Mouse (Mus musculus) embryonic facial prominence, embryonic 11.5 days (tissue): ENCODE data around the gene Rnf181. TPM values are rescaled to one million over a fixed set of nuclear protein-coding genes. Genes with fewer than 3 reads are reported as not detected.

Experiments used
- ATAC-seq: fragments of 200-750 bp; cut with Nextera tagmentation; replicated peaks from 2 replicates; pipeline ENCODE4 v1.8.0; 2017; ENCODE audit warnings: low read depth; ENCODE audit not compliant: insufficient number of reproducible peaks, low FRiP score, low TSS enrichment
- DNase-seq: peaks from one replicate; pipeline ENCODE4 v3.0.0-alpha.2; 2015; ENCODE audit warnings: low spot score
- H3K27ac ChIP-seq: fragments of 300-500 bp; sonication (generic); replicated peaks from 2 replicates; pipeline ENCODE4 v1.5.1; 2014; ENCODE audit warnings: mild to moderate bottlenecking, low read depth, low read length, control low read depth
- H3K27me3 ChIP-seq: fragments of 300-500 bp; sonication (generic); 2 replicates; pipeline ENCODE4 v1.6.1; 2014; ENCODE audit warnings: mild to moderate bottlenecking, low read length, moderate library complexity, mixed read lengths; ENCODE audit not compliant: control insufficient read depth, insufficient read depth
- H3K36me3 ChIP-seq: fragments of 300-500 bp; sonication (generic); replicated peaks from 2 replicates; pipeline ENCODE4 v1.6.1; 2014; ENCODE audit warnings: low read depth, mild to moderate bottlenecking, low read length, moderate library complexity, mixed read lengths; ENCODE audit not compliant: control insufficient read depth, insufficient read depth
- H3K4me1 ChIP-seq: fragments of 300-500 bp; sonication (generic); 2 replicates; pipeline ENCODE4 v1.6.1; 2014; ENCODE audit warnings: low read length, mixed read lengths; ENCODE audit not compliant: control insufficient read depth, insufficient read depth
- H3K4me2 ChIP-seq: fragments of 300-500 bp; sonication (generic); 2 replicates; pipeline ENCODE4 v1.6.1; 2014; ENCODE audit warnings: low read depth, mild to moderate bottlenecking, control low read depth, low read length, moderate library complexity
- H3K4me3 ChIP-seq: fragments of 300-500 bp; sonication (generic); 2 replicates; pipeline ENCODE4 v1.5.1; 2014; ENCODE audit warnings: low read depth, low read length, control low read depth
- H3K9ac ChIP-seq: fragments of 300-500 bp; sonication (generic); replicated peaks from 2 replicates; pipeline ENCODE4 v1.6.1; 2014; ENCODE audit warnings: mild to moderate bottlenecking, control low read depth, low read length
- H3K9me3 ChIP-seq: fragments of 300-500 bp; sonication (generic); replicated peaks from 2 replicates; pipeline ENCODE4 v1.6.1; 2016; ENCODE audit warnings: mild to moderate bottlenecking, low read length, inconsistent platforms, mixed read lengths; ENCODE audit not compliant: control insufficient read depth
- WGBS: fragments of 180-500 bp; shearing (Covaris S2); extraction: QIAGEN DNeasy Blood & Tissue Kit; methylation state at CpG from one replicate; pipeline ENCODE4 v1.1.7; 2014; 5-methylcytosine and 5-hydroxymethylcytosine counted together
- polyA plus RNA-seq: library from polyadenylated mRNA; unstranded; fragments of >200 nt; fragmentation: Nextera tagmentation; extraction: Ambion mirVana; gene quantifications from 2 replicates; pipeline ENCODE4 v1.2.1, GENCODE M21; 2014

Rnf181 gene
- polyA plus RNA-seq, result 95.1 and 96.7 TPM in 2 replicates

- ATAC-seq (no peak), DNase-seq (no peak)
- Histone ChIP-seq H3K9me3 (no peaks in the 10 kb centered on the region), H3K27me3 (no peaks in the 10 kb centered on the region), H3K4me2 (no peak within 1 kb of the TSS), H3K27ac (no peak within 1 kb of the TSS), H3K36me3 (no peaks in the 10 kb centered on the region), H3K4me3 (no peak within 1 kb of the TSS), H3K9ac (no peak within 1 kb of the TSS), H3K4me1 (no peaks in the 10 kb centered on the region)
- 74% methylated on average over 4 of the region's 4 CpGs for WGBS
These were observed at the start of gene Rnf181 for GRCm38 (mm10) chr6:72366844-72367443. TSS of gene Rnf181 (minus strand) at chr6:72366956.

GRCm38 (mm10) chr6:72415964-72416772 lies 49.4 kb upstream of the Rnf181 start:
- Histone ChIP-seq H3K4me1 (no peaks in the 10 kb centered on the region), H3K27ac (no peak overlapping the region), H3K4me2 (no peak overlapping the region), H3K27me3 (no peaks in the 10 kb centered on the region), H3K36me3 (peaks cover 6% of the 10 kb centered on the region), H3K9ac (no peak overlapping the region), H3K9me3 (no peaks in the 10 kb centered on the region), H3K4me3 (no peak overlapping the region)
- ATAC-seq (no peak), DNase-seq (no peak)
- WGBS, result 80% methylated on average over 7 of the region's 7 CpGs

- Histone ChIP-seq H3K4me3 (peak overlapping the region; percentile 79; the same call in 1 of the 2 replicates), H3K27ac (no peak overlapping the region), H3K4me2 (peak overlapping the region; percentile 74; the same call in 1 of the 2 replicates), H3K9ac (no peak overlapping the region), H3K36me3 (peaks cover 6% of the 10 kb centered on the region), H3K9me3 (no peaks in the 10 kb centered on the region), H3K4me1 (no peaks in the 10 kb centered on the region), H3K27me3 (no peaks in the 10 kb centered on the region)
- WGBS, result 85% methylated on average over 5 of the region's 5 CpGs
- ATAC-seq, result no peak
- DNase-seq, result no peak
These were observed 48.4 kb upstream of the Rnf181 start for GRCm38 (mm10) chr6:72415181-72415580.

- WGBS, result 2% methylated on average over 33 of the region's 33 CpGs
- DNase-seq, result peak; percentile 98
- Histone ChIP-seq H3K4me3 (peak within 1 kb of the TSS; percentile 79), H3K4me2 (peak within 1 kb of the TSS; percentile 74), H3K9ac (peak within 1 kb of the TSS; percentile 80), H3K9me3 (no peaks in the 10 kb centered on the region), H3K36me3 (peaks cover 6% of the 10 kb centered on the region), H3K4me1 (no peaks in the 10 kb centered on the region), H3K27ac (0 out of 2 replicates have a peak within 1 kb of the TSS, but pooled peaks have one; percentile 47), H3K27me3 (no peaks in the 10 kb centered on the region)
- peak; percentile 91 for ATAC-seq
These were observed 47.5 kb upstream of the Rnf181 start, which contains the start of gene Ggcx for GRCm38 (mm10) chr6:72414076-72414756. TSS of gene Ggcx (plus strand) at chr6:72414308.

- Histone ChIP-seq H3K27ac (no peak overlapping the region), H3K27me3 (no peaks in the 10 kb centered on the region), H3K9me3 (no peaks in the 10 kb centered on the region), H3K4me3 (no peak overlapping the region), H3K36me3 (no peaks in the 10 kb centered on the region), H3K4me1 (no peaks in the 10 kb centered on the region), H3K4me2 (no peak overlapping the region), H3K9ac (no peak overlapping the region)
- ATAC-seq, result no peak
- no peak for DNase-seq
- 87% methylated on average over 7 of the region's 7 CpGs for WGBS
These were observed 43.8 kb upstream of the Rnf181 start for GRCm38 (mm10) chr6:72410518-72410917.

GRCm38 (mm10) chr6:72410003-72410402 lies 43.2 kb upstream of the Rnf181 start:
- DNase-seq, result no peak
- no peak overlapping the region for H3K9ac ChIP-seq
- H3K36me3 ChIP-seq, result no peaks in the 10 kb centered on the region
- H3K27me3 ChIP-seq, result no peaks in the 10 kb centered on the region
- H3K4me2 ChIP-seq, result no peak overlapping the region
- H3K9me3 ChIP-seq, result no peaks in the 10 kb centered on the region
- no peaks in the 10 kb centered on the region for H3K4me1 ChIP-seq
- no peak overlapping the region for H3K27ac ChIP-seq
- WGBS, result 22% methylated on average over 1 of the region's 1 CpGs
- no peak for ATAC-seq
- H3K4me3 ChIP-seq, result no peak overlapping the region

GRCm38 (mm10) chr6:72409567-72409966 lies 42.8 kb upstream of the Rnf181 start:
- 21% methylated on average over 3 of the region's 3 CpGs for WGBS
- H3K4me2 ChIP-seq, result no peak overlapping the region
- ATAC-seq (no peak), DNase-seq (peak; percentile 91)
- H3K27me3 ChIP-seq, result no peaks in the 10 kb centered on the region
- no peak overlapping the region for H3K4me3 ChIP-seq
- no peak overlapping the region for H3K27ac ChIP-seq
- H3K4me1 ChIP-seq, result no peaks in the 10 kb centered on the region
- H3K9ac ChIP-seq, result no peak overlapping the region
- no peaks in the 10 kb centered on the region for H3K9me3 ChIP-seq
- H3K36me3 ChIP-seq, result no peaks in the 10 kb centered on the region
